Mouse (Mus musculus) Patski (cell line): Measurements from ENCODE around the gene Dda1. TPM values are rescaled to one million over a fixed set of nuclear protein-coding genes. Genes with fewer than 3 reads are reported as not detected.

Source experiments
- ATAC-seq: fragments of 100-300 bp; one replicate; pipeline ENCODE4 v1.8.0; 2021
- CTCF ChIA-PET: fragments of 350-600 bp; sonication (Branson Sonifier 250); formaldehyde crosslinking; loops from one replicate; lab custom pipeline; 2022; ENCODE audit warnings: inconsistent platforms; lab: Charles Lee
- POLR2A ChIA-PET: fragments of 350-600 bp; sonication (Branson Sonifier 250); formaldehyde crosslinking; loops from one replicate; lab custom pipeline; 2022; ENCODE audit warnings: antibody characterized with exemption, inconsistent platforms; lab: Charles Lee
- DNase-seq: peaks from one replicate; pipeline ENCODE4 v3.0.0-alpha.2; 2011; ENCODE audit warnings: low read depth, low spot score
- H3K27me3 ChIP-seq: fragments of 371-371 bp; one replicate; pipeline ENCODE4 v1.5.1; 2021
- CTCF ChIP-seq: fragments of 100-300 bp; IDR thresholded peaks from one replicate; pipeline ENCODE4 v1.5.1; 2021
- in situ Hi-C: fragments of 300-500 bp; cut with MboI; formaldehyde crosslinking; loops from 3 replicates; pipeline ENCODE4 v1.11.1; 2018; ENCODE audit warnings: low pct_unique_long_range_greater_than_20kb, mixed read lengths
- polyA plus RNA-seq: library from polyadenylated mRNA; unstranded; gene quantifications from one replicate; pipeline ENCODE4 v1.2.3, GENCODE M21; 2021

Gene Dda1
- polyA plus RNA-seq, 1 experiment from 2014 or later, result 67.8 TPM

DNA sequence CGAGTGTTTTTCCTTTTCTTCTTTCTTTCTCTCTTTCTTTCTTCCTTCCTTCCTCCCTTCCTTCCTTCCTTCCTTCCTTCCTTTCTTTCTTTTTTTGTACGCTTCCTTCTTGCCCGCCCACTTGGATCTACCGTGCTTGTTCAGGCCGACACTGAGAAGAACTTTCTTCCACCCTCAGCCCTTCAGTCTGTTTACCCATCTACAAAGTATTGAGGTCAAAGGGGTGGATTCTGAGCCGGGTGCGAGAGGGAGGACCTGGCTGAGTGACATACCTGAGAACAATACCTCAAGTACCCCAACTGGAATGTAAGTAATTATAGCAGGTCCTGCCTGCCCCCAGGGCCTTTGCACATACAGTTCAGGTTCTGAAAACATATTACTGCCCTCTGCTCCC, 17.1 kb downstream of the Dda1 start:
- no peaks in the 10 kb centered on the region for H3K27me3 ChIP-seq
- ChIA-PET POLR2A (interaction anchor here (0.6 to 2.3 kb wide), 4 partner anchors 10 to 30 kb away, joined by 3 to 7 read pairs (median 4); no protein-coding TSS in a partner anchor), CTCF (interaction anchor here (0.8 to 1.5 kb wide), 3 partner anchors 9 to 33 kb away, joined by 3 to 5 read pairs (median 3); no protein-coding TSS in a partner anchor)
- TF ChIP-seq CTCF, result no peak
- in situ Hi-C loops, result loop anchor here (5.0 kb wide), 1 partner anchor 36 kb away; no protein-coding TSS in a partner anchor
- DNase-seq (no peak), ATAC-seq (no peak)

DNA sequence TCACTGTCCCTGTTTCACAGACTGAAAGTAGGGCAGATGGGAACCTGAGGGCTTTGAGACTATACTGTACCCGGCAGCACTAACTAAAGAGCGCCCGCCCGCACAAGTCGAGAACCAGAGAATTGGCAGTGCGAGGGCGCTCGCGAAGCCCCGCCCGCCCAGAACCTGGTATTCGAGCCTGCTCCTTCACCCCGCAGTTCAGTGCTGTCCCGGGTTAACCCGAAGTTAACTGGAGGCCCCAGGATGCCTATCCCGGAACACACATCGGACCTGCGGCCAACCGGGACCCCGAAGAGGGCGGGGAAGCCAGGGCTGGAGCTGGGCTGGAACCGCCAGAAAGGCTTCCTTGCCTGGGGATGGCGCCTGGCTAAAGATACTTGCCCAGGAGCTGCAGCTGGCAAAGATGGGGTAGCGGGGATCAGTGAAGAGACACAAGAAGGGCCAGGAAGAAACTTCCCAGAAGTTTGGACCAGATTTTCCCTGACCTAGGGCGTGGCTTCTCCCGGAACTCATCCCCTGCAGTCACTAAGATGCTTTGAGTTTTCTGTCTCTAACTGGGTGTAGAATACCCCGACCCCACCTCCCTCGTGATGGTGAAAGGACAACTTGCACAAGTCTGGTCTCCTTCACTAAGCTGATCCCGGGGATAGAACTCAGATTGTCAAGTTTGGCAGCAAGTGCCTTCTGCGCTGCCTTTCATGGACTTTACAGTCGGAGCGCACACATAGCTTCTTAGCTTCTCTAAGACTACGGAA, 18.9 kb downstream of the Dda1 start, which contains the start of gene Gtpbp3:
TSS of gene Gtpbp3 (plus strand) at position 413 of the 755 bp plus-strand sequence.
- TF ChIP-seq CTCF, result no peak
- DNase-seq (no peak), ATAC-seq (peak; percentile 48)
- CTCF ChIA-PET, result interaction anchor here (1.2 to 2.0 kb wide), 2 partner anchors 10 to 15 kb away, joined by 3 to 7 read pairs; no protein-coding TSS in a partner anchor
- POLR2A ChIA-PET, result interaction anchor here (0.7 to 1.9 kb wide), 4 partner anchors 10 to 37 kb away, joined by 3 to 6 read pairs (median 4); partner anchors contain the start of genes Ccdc194 and Dda1
- in situ Hi-C loops, result loop anchor here (5.0 kb wide), 1 partner anchor 34 kb away; no protein-coding TSS in a partner anchor
- no peaks in the 10 kb centered on the region for H3K27me3 ChIP-seq

DNA sequence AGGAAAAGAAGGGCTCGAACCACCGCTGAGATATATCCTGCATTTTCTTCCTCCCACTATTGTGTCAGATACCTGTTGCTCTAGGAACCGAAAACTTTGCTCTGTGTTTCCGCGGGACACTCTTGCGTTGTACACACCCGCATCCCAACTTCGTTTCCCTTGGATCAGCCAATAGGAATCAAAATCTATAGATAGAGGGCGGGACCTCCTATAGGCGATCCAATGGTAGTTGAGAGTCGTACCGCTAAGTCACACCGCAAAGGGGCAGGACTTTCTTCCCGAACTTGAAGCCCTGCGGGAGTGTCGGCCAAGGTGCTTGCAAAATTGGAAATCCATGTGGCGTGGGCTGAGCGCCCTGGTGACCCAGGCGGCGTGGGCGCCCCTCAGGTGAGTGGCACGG, 19.5 kb downstream of the Dda1 start:
- H3K27me3 ChIP-seq, result no peaks in the 10 kb centered on the region
- POLR2A ChIA-PET, result interaction anchor here (0.7 to 1.9 kb wide), 5 partner anchors 11 to 37 kb away, joined by 3 to 6 read pairs (median 4); partner anchors contain the start of genes Ccdc194 and Dda1

DNA sequence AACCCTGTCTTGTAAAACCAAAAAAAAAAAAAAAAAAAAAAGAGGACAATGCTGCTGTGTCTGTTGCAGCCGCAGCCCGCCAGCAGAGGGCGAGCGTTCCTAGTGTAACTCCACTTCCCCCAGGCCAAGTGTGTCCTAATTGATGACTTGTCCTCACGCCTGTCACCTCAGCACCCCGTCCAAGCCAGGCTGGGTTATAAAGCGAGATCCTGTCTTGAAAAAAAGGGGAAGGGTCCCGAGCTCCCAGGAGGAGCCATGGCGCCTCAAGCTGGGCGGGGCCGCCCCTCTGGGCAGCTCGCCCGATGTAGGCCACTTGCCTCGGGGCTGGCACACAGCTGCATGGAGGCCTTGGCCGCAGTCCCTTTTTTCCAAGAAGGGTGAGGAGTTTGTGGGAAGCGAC, 26.0 kb downstream of the Dda1 start:
- ChIA-PET CTCF (interaction anchor here (0.6 to 3.5 kb wide), 10 partner anchors 10 to 90 kb away, joined by 3 to 23 read pairs (median 3); partner anchors contain the start of gene Ccdc194), POLR2A (interaction anchor here (0.7 to 1.4 kb wide), 2 partner anchors 13 to 107 kb away, joined by 3 read pairs; no protein-coding TSS in a partner anchor)
- ATAC-seq, result peak; percentile 27
- no peaks in the 10 kb centered on the region for H3K27me3 ChIP-seq
- in situ Hi-C loops, result no loop called here
- no peak for DNase-seq
- TF ChIP-seq CTCF, result no peak

More for the DNA sequence above, 19.5 kb downstream of the Dda1 start:
- DNase-seq, result peak; percentile 88
- peak; percentile 65 for ATAC-seq
- in situ Hi-C loops, result loop anchor here (5.0 kb wide), 1 partner anchor 34 kb away; no protein-coding TSS in a partner anchor
- no peak for TF ChIP-seq CTCF
- CTCF ChIA-PET, result interaction anchor here (0.7 to 2.0 kb wide), 3 partner anchors 11 to 30 kb away, joined by 3 to 7 read pairs (median 3); no protein-coding TSS in a partner anchor

DNA sequence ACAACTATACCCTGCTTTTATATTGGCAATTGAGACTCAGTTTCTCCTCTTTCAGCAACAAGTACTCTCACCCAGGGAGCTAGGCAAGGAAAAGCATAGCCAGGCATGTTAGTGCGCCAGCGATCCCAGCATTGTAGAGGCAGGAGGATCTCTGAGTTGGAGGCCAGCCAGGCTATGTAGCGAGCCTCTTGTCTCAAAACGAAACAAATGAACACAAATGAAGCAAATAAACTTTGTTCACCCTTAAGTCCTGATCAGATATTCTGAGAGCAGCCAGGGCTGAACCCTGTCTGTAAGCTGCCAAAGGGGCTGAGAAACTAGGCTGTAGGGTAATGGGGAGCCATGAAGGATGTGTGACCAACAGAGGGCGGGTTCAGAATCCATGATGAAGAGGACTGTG, 26.8 kb downstream of the Dda1 start:
- TF ChIP-seq CTCF, result no peak
- in situ Hi-C loops, result no loop called here
- ChIA-PET CTCF (interaction anchor here (0.7 to 3.5 kb wide), 10 partner anchors 10 to 91 kb away, joined by 3 to 23 read pairs (median 4); partner anchors contain the start of gene Ccdc194), POLR2A (interaction anchor here (1.3 to 1.4 kb wide), 2 partner anchors 12 to 23 kb away, joined by 3 to 4 read pairs; no protein-coding TSS in a partner anchor)
- ATAC-seq (no peak), DNase-seq (no peak)
- H3K27me3 ChIP-seq, result no peaks in the 10 kb centered on the region

DNA sequence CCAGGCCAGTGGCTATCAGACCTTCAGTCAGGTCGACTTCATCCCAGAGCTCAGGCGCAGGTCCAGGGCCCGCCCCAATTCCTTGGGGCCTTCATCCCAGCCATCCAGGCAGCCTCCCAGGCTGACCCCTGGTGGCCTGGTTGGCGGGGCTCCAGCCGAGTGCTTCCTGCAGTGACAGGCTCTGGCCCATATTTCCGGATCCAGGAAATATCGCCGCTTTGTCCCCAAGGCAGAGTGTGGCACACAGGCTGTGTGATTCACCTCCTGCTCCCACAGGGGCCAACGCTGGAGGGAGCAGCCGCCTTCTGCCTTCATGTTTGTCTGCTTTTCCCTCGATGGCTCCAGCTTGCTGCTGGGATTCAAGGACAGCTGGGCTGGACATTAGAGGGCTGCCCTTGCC, 27.5 kb downstream of the Dda1 start:
- TF ChIP-seq CTCF, result no peak
- H3K27me3 ChIP-seq, result no peaks in the 10 kb centered on the region
- ATAC-seq (peak; percentile 23), DNase-seq (no peak)
- in situ Hi-C loops, result no loop called here
- ChIA-PET CTCF (interaction anchor here (0.9 to 3.5 kb wide), 5 partner anchors 9 to 37 kb away, joined by 3 to 23 read pairs (median 3); no protein-coding TSS in a partner anchor), POLR2A (interaction anchor here (0.9 to 1.4 kb wide), 3 partner anchors 12 to 31 kb away, joined by 3 to 4 read pairs (median 3); partner anchors contain the start of gene Mrpl34)

DNA sequence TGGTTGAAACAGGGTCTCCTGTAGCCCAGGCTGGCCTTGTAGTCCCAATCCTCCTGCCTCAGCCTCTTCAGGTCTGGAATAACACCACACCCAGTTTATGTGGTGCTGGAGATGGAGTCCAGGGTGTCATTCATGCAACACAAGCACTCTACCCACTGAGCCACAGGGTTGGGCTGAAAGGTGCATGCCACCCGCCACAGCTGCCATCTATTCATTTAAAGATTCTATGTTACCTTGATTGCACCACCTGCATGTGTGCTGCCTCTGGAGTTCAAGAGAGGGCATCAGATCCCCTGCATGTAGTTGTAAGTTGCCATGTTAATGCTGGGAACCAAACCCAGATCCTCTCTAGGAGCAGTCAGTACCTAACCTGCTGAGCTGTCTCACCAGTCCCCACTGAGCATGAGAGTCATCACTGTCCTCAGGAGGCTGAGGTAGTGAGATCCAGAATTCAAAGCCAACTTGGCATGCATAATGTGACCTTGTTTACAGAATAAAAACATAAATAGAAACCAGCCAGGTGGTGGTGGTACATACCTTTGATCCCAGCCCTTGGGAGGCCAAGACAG, 28.2 kb downstream of the Dda1 start:
- ChIA-PET CTCF (interaction anchor here (0.9 to 3.5 kb wide), 4 partner anchors 9 to 36 kb away, joined by 3 to 23 read pairs (median 7); no protein-coding TSS in a partner anchor), POLR2A (interaction anchor here (0.9 kb wide), 1 partner anchor 32 kb away, joined by 3 read pairs; the partner anchor contains the start of gene Mrpl34)
- in situ Hi-C loops, result no loop called here
- no peak for TF ChIP-seq CTCF
- no peak for ATAC-seq
- H3K27me3 ChIP-seq, result no peaks in the 10 kb centered on the region
- no peak for DNase-seq

DNA sequence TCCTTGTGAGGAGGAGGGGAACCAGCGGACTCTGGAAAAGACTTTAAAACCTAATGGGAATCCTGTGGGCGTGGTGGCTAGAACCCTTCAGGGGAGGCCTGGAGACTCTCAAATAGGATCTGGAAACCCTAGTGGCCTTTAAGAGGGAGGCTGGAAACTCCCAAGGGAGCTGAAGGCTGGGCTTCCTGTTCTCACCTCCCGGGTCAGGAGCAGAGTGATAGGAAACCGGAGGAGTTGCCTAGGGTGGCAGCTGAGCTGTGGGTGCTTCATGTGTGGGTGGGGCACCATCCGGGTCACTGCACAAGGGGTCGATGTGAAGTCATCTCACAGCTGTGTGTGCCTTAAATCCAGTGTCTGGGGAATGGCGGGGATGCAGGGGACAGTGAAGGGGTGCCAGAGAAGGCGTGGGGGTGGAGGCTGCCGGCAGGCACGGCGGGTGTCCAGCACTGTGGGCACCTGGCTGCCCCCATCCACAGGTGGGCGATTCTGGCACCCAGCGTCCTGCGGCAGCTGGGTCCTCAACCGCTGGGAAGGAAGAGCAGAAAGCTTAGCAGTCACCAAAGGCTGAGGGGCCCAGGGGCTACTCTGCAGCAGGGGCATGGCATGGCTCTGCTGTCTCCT, 29.0 kb downstream of the Dda1 start:
- ChIA-PET CTCF (interaction anchor here (1.5 to 3.5 kb wide), 3 partner anchors 11 to 21 kb away, joined by 7 to 23 read pairs (median 8); no protein-coding TSS in a partner anchor), POLR2A (no interaction called here)
- in situ Hi-C loops, result no loop called here
- no peaks in the 10 kb centered on the region for H3K27me3 ChIP-seq
- TF ChIP-seq CTCF, result no peak
- ATAC-seq, result no peak
- DNase-seq, result no peak

DNA sequence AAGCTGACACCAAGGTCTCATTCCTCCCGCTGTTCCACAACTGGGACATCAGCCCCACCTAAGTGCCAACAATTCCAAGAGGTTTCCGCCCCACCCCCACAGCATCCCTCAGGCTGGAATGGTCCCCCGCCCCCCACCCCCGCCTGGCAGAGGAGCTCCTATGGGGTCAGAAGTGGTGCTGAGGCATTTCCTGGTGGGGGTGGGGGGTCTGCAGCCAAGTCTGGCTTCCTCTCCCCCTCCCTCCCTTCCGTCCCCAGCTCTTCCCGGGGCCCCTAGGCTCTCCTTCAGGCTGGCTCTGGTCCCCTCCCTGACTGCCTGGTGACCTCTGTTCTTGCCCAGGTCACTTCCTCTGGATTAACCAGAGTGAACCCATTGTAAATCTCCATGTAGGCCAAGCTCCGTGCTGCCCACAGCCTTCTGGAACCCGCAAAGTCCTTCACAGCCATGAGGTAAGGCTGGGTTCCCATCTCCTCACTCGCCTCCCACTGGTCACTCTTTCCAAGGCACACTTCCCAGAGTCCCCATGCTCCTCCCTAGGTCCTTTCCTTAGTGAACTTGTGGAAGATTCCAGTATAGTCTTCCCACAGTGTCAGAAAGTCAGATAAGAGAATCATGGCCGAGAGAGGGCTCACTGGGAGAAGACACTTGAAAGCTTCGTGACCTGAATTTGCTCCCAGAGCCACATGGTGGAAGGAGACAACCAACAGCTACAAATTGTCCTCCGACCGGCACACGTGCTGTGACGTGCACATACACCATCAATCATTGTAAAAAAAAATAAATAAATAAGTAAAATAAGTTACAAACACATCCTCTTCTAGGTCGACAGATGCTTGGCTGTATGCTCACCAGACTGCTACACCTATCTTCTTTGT, 30.1 kb downstream of the Dda1 start:
- in situ Hi-C loops, result no loop called here
- ChIA-PET POLR2A (no interaction called here), CTCF (interaction anchor here (0.9 to 1.9 kb wide), 3 partner anchors 10 to 57 kb away, joined by 3 to 8 read pairs (median 7); no protein-coding TSS in a partner anchor)
- no peaks in the 10 kb centered on the region for H3K27me3 ChIP-seq
- no peak for ATAC-seq
- DNase-seq, result no peak
- TF ChIP-seq CTCF, result no peak
